Mouse (Mus musculus) G1E (cell line): ENCODE data around the gene Icam4. TPM values are rescaled to one million over a fixed set of nuclear protein-coding genes. Genes with fewer than 3 reads are reported as not detected.

ENCODE experiments used
- ATAC-seq: 2 replicates; pipeline ENCODE4 v1.8.0; 2016; ENCODE audit warnings: mild to moderate bottlenecking; ENCODE audit not compliant: insufficient number of reproducible peaks, poor library complexity, low FRiP score, severe bottlenecking; ENCODE audit errors: extremely low read depth
- DNase-seq: peaks from one replicate; pipeline ENCODE4 v3.0.0; 2012; ENCODE audit warnings: low spot score
- H3K27me3 ChIP-seq: 2 replicates; pipeline ENCODE4 v1.6.1; 2012; ENCODE audit warnings: mild to moderate bottlenecking, low read length, inconsistent platforms; ENCODE audit not compliant: insufficient read depth
- H3K36me3 ChIP-seq: replicated peaks from 2 replicates; pipeline ENCODE3; 2012; ENCODE audit warnings: mild to moderate bottlenecking, inconsistent platforms
- H3K4me1 ChIP-seq: 2 replicates; pipeline ENCODE4 v1.6.1; 2012; ENCODE audit warnings: low read depth, low read length, inconsistent platforms, mixed read lengths; ENCODE audit not compliant: insufficient read depth
- H3K4me3 ChIP-seq: 2 replicates; pipeline ENCODE4 v1.5.1; 2012; ENCODE audit warnings: low read depth, mild to moderate bottlenecking, inconsistent platforms, low read length, moderate library complexity, mixed read lengths
- H3K9me3 ChIP-seq: replicated peaks from 2 replicates; pipeline ENCODE4 v1.6.1; 2012; ENCODE audit warnings: inconsistent platforms
- CTCF ChIP-seq: IDR thresholded peaks from 2 replicates; pipeline ENCODE4 v1.5.1; 2012; ENCODE audit warnings: low read depth, low read length, inconsistent platforms, mixed read lengths
- GATA1 ChIP-seq: IDR thresholded peaks from 2 replicates; pipeline ENCODE4 v1.6.1; 2012; ENCODE audit warnings: borderline replicate concordance, low read length, inconsistent platforms, mixed read lengths
- GATA2 ChIP-seq: IDR thresholded peaks from 2 replicates; pipeline ENCODE4 v1.6.1; 2012; ENCODE audit warnings: low read depth, low read length, inconsistent platforms, borderline replicate concordance
- POLR2AphosphoS5 ChIP-seq: IDR thresholded peaks from 2 replicates; pipeline ENCODE4 v1.6.1; 2012; ENCODE audit warnings: low read depth, low read length, inconsistent platforms; ENCODE audit not compliant: insufficient replicate concordance
- TAL1 ChIP-seq: conservative IDR thresholded peaks from 2 replicates; pipeline ENCODE4 v1.6.1; 2012; ENCODE audit warnings: low read depth, low read length, inconsistent platforms, mixed read lengths
- polyA plus RNA-seq: library from polyadenylated mRNA; stranded (reverse); fragments of >175 nt; gene quantifications from 2 replicates; pipeline ENCODE4 v1.2.3, GENCODE M21; 2012
- total RNA-seq, 2 experiments: library from RNA; stranded (forward) in 1 of 2; stranded (reverse) in 1 of 2; fragments of 200-1000 nt in 1 of 2; fragments of >200 nt in 1 of 2; fragmentation: Nextera tagmentation in 1 of 2; gene quantifications; 2 replicates each; pipeline ENCODE4 v1.2.3; 2014 to 2017

The Icam4 gene
- total and polyA plus RNA-seq, 3 experiments = 4.8 to 11.2 (median 8.2) TPM

- TF ChIP-seq TAL1 = no peak
- no peak for TF ChIP-seq GATA1
- Histone ChIP-seq H3K27me3 (peaks cover 7% of the 10 kb centered on the region; the same call in 1 of the 2 replicates), H3K9me3 (no peaks in the 10 kb centered on the region), H3K36me3 (peaks cover 44% of the 10 kb centered on the region), H3K4me1 (peaks cover 54% of the 10 kb centered on the region), H3K4me3 (no peak overlapping the region)
- DNase-seq (no peak), ATAC-seq (no peak)
Measured at GRCm38 (mm10) chr9:21017177-21017575, 12.0 kb upstream of the Icam4 start.

- Histone ChIP-seq H3K36me3 (peaks cover 52% of the 10 kb centered on the region), H3K9me3 (no peaks in the 10 kb centered on the region), H3K4me3 (no peak overlapping the region), H3K4me1 (peaks cover 49% of the 10 kb centered on the region), H3K27me3 (peaks cover 7% of the 10 kb centered on the region; the same call in 1 of the 2 replicates)
- DNase-seq (no peak), ATAC-seq (no peak)
- TF ChIP-seq GATA1 (no peak), POLR2AphosphoS5 (no peak), GATA2 (no peak), CTCF (no peak), TAL1 (no peak)
Measured at GRCm38 (mm10) chr9:21018600-21018999, 10.6 kb upstream of the Icam4 start.

GRCm38 (mm10) chr9:21021363-21021762 lies 7.8 kb upstream of the Icam4 start:
- peaks cover 26% of the 10 kb centered on the region for H3K4me1 ChIP-seq
- H3K36me3 ChIP-seq = peaks cover 67% of the 10 kb centered on the region
- H3K27me3 ChIP-seq = peaks cover 7% of the 10 kb centered on the region; the same call in 1 of the 2 replicates
- no peaks in the 10 kb centered on the region for H3K9me3 ChIP-seq
- TF ChIP-seq TAL1 (no peak), CTCF (no peak), POLR2AphosphoS5 (no peak), GATA1 (no peak), GATA2 (no peak)
- DNase-seq (no peak), ATAC-seq (no peak)
- H3K4me3 ChIP-seq = no peak overlapping the region

- H3K36me3 ChIP-seq = peaks cover 74% of the 10 kb centered on the region
- no peak overlapping the region for H3K4me3 ChIP-seq
- no peak for DNase-seq
- H3K4me1 ChIP-seq = peaks cover 24% of the 10 kb centered on the region
- no peaks in the 10 kb centered on the region for H3K9me3 ChIP-seq
- TF ChIP-seq GATA1 = no peak
- TF ChIP-seq CTCF = no peak
- TF ChIP-seq TAL1 = no peak
- no peak for TF ChIP-seq POLR2AphosphoS5
- no peak for ATAC-seq
- peaks cover under 1% of the 10 kb centered on the region; the same call in 1 of the 2 replicates for H3K27me3 ChIP-seq
Measured at GRCm38 (mm10) chr9:21022288-21022687, 6.9 kb upstream of the Icam4 start.

- Histone ChIP-seq H3K36me3 (peaks cover 74% of the 10 kb centered on the region), H3K9me3 (no peaks in the 10 kb centered on the region), H3K4me1 (peaks cover 24% of the 10 kb centered on the region), H3K4me3 (no peak overlapping the region), H3K27me3 (no peaks in the 10 kb centered on the region)
- no peak for ATAC-seq
- TF ChIP-seq GATA2 = no peak
- no peak for DNase-seq
Measured at GRCm38 (mm10) chr9:21022726-21023125, 6.4 kb upstream of the Icam4 start.

- TF ChIP-seq POLR2AphosphoS5 (no peak), CTCF (no peak), TAL1 (no peak), GATA2 (no peak), GATA1 (no peak)
- Histone ChIP-seq H3K36me3 (peaks cover 65% of the 10 kb centered on the region), H3K4me3 (no peak overlapping the region), H3K9me3 (no peaks in the 10 kb centered on the region), H3K27me3 (no peaks in the 10 kb centered on the region), H3K4me1 (peaks cover 40% of the 10 kb centered on the region)
- ATAC-seq = no peak
- DNase-seq = no peak
Measured at GRCm38 (mm10) chr9:21025258-21025810, 3.8 kb upstream of the Icam4 start.

- DNase-seq (no peak), ATAC-seq (no peak)
- no peaks in the 10 kb centered on the region for H3K27me3 ChIP-seq
- H3K36me3 ChIP-seq = peaks cover 51% of the 10 kb centered on the region
- peaks cover 51% of the 10 kb centered on the region for H3K4me1 ChIP-seq
- TF ChIP-seq TAL1 (no peak), POLR2AphosphoS5 (no peak), GATA2 (no peak), GATA1 (no peak), CTCF (no peak)
- H3K4me3 ChIP-seq = no peak overlapping the region
- H3K9me3 ChIP-seq = no peaks in the 10 kb centered on the region
Measured at GRCm38 (mm10) chr9:21026849-21027248, 2.3 kb upstream of the Icam4 start.
